Comparison of ENCODE assay signal across 8 mouse cellular contexts in genomic region chr2:167015382-167015718, GRCm38 (mm10). TPM values are rescaled to one million over a fixed set of nuclear protein-coding genes. Genes with fewer than 3 reads are reported as not detected.
DNase-seq lines count a peak whose midpoint lies in the region; ATAC-seq and TF ChIP-seq lines count a peak whose summit lies in the region.

No protein-coding gene starts in this region.

- DNase-seq in heart, adult 9 months (ENCODE audit: low spot score in 2 of 2): no peak
- DNase-seq in CH12.LX (ENCODE audit: extremely low read depth): no peak
- DNase-seq in forebrain, embryonic 14.5 days (ENCODE audit: low spot score): no peak
- no peak for DNase-seq in right cerebral cortex, postnatal 14 days
- DNase-seq in ovary, postnatal 14 days (ENCODE audit: low spot score): no peak
- DNase-seq in urinary bladder, postnatal 10 days (ENCODE audit: low spot score): no peak

- dilution Hi-C loops in CH12.LX (cut with MboI; ENCODE audit: extremely low pct_ligation_motif_present, extremely low pct_unique_long_range_greater_than_20kb, low sequenced_read_pairs): no loop called here

- peak; percentile 56 for ATAC-seq in heart, embryonic 11.5 days (replicated peaks; ENCODE audit: insufficient number of reproducible peaks, low FRiP score, low TSS enrichment)
- ATAC-seq in forebrain, embryonic 14.5 days: no peak; the same call in 1 of the 2 replicates
- ATAC-seq in liver, embryonic 16.5 days (ENCODE audit: low read depth): peak; percentile 65

- H3K9ac ChIP-seq in heart, embryonic 11.5 days (ENCODE audit: low read depth, low read length): peak overlapping the region; percentile 88
- H3K9ac ChIP-seq in CH12.LX (ENCODE audit: insufficient read depth, low read depth): peak overlapping the region; percentile 73
- H3K9ac ChIP-seq in forebrain, embryonic 14.5 days (ENCODE audit: low read length): peak overlapping the region; percentile 82
- peak overlapping the region; percentile 87 for H3K9ac ChIP-seq in liver, embryonic 16.5 days (ENCODE audit: low read depth, low read length)

- in situ Hi-C loops in CH12.LX (cut with MboI; ENCODE audit: low pct_ligation_motif_present, low pct_unique_long_range_greater_than_20kb, low sequenced_read_pairs): no loop called here

- H3K36me3 ChIP-seq in heart, embryonic 11.5 days (ENCODE audit: control insufficient read depth, insufficient read depth, low read length): peaks cover 16% of the 10 kb centered on the region
- peaks cover 27 to 36% of the 10 kb centered on the region in 2 experiments for H3K36me3 ChIP-seq in CH12.LX (replicated peaks in 1 of 2; ENCODE audit: control insufficient read depth in 1 of 2, insufficient read depth in 1 of 2, low read length in 1 of 2)
- peaks cover 23% of the 10 kb centered on the region for H3K36me3 ChIP-seq in forebrain, embryonic 14.5 days (ENCODE audit: control insufficient read depth, insufficient read depth, low read length)
- H3K36me3 ChIP-seq in liver, embryonic 16.5 days (ENCODE audit: control insufficient read depth, insufficient read depth): peaks cover 12% of the 10 kb centered on the region

- under 1% methylated on average over 21 of the region's 21 CpGs for WGBS in heart, embryonic 11.5 days (ENCODE audit: insufficient replicate concordance)
- WGBS in forebrain, embryonic 14.5 days: 0% methylated on average over 17 of the region's 21 CpGs
- WGBS in liver, embryonic 16.5 days (ENCODE audit: insufficient replicate concordance): 0% methylated on average over 21 of the region's 21 CpGs

- peaks cover 10% of the 10 kb centered on the region; the same call in 1 of the 2 replicates for H3K4me1 ChIP-seq in heart, embryonic 11.5 days (ENCODE audit: control insufficient read depth, insufficient read depth, low read length)
- peaks cover 9 to 18% of the 10 kb centered on the region in 2 experiments for H3K4me1 ChIP-seq in CH12.LX (ENCODE audit: control insufficient read depth in 1 of 2, insufficient read depth in 2 of 2)
- H3K4me1 ChIP-seq in forebrain, embryonic 14.5 days (ENCODE audit: control insufficient read depth, insufficient read depth, low read length): peaks cover 6% of the 10 kb centered on the region
- peaks cover 22% of the 10 kb centered on the region for H3K4me1 ChIP-seq in liver, embryonic 16.5 days (ENCODE audit: control insufficient read depth, low read depth, low read length)

- TF ChIP-seq RAD21 in CH12.LX (IDR thresholded peaks at IDR 0.05; ENCODE audit: low read depth, low read length): no peak

- peak overlapping the region; percentile 95 for H3K4me2 ChIP-seq in heart, embryonic 11.5 days
- peak overlapping the region; percentile 99 for H3K4me2 ChIP-seq in CH12.LX (ENCODE audit: insufficient read depth, low read depth, poor library complexity, severe bottlenecking)
- H3K4me2 ChIP-seq in forebrain, embryonic 14.5 days (ENCODE audit: low read length): peak overlapping the region; percentile 92
- H3K4me2 ChIP-seq in liver, embryonic 16.5 days (ENCODE audit: low read depth, low read length): peak overlapping the region; percentile 80

- H3K4me3 ChIP-seq in heart, embryonic 11.5 days (ENCODE audit: low read depth, low read length): peak overlapping the region; percentile 91
- H3K4me3 ChIP-seq in CH12.LX (replicated peaks in 1 of 3; ENCODE audit: low read depth in 2 of 3, low read length in 2 of 3, poor library complexity in 1 of 3): peak overlapping the region; percentile 69 to 99 (median 83)
- H3K4me3 ChIP-seq in forebrain, embryonic 14.5 days (ENCODE audit: low read depth, low read length): peak overlapping the region; percentile 79
- H3K4me3 ChIP-seq in liver, embryonic 16.5 days (ENCODE audit: low read depth, low read length): peak overlapping the region; percentile 94

- H3K27me3 ChIP-seq in heart, embryonic 11.5 days (ENCODE audit: control insufficient read depth, insufficient read depth, low read length): no peaks in the 10 kb centered on the region
- no peaks in the 10 kb centered on the region for H3K27me3 ChIP-seq in CH12.LX (replicated peaks)
- H3K27me3 ChIP-seq in forebrain, embryonic 14.5 days (replicated peaks; ENCODE audit: control insufficient read depth, insufficient read depth, low read length): no peaks in the 10 kb centered on the region
- no peaks in the 10 kb centered on the region for H3K27me3 ChIP-seq in liver, embryonic 16.5 days (ENCODE audit: control insufficient read depth, insufficient read depth, low read depth, low read length)

- peak overlapping the region; percentile 30; the same call in 1 of the 2 replicates for H3K27ac ChIP-seq in heart, embryonic 11.5 days (ENCODE audit: low read depth, low read length)
- no peak overlapping the region for H3K27ac ChIP-seq in CH12.LX (ENCODE audit: insufficient read depth, low read depth)
- 0 out of 2 replicates have a peak overlapping the region, but pooled peaks have one; percentile 30 for H3K27ac ChIP-seq in forebrain, embryonic 14.5 days (ENCODE audit: low read depth, low read length)
- peak overlapping the region; percentile 75 for H3K27ac ChIP-seq in liver, embryonic 16.5 days (ENCODE audit: low read length)

- peaks cover 28% of the 10 kb centered on the region for H3K79me2 ChIP-seq in CH12.LX (replicated peaks; ENCODE audit: control insufficient read depth, extremely low read depth, insufficient read depth, poor library complexity, severe bottlenecking)

- no peak for TF ChIP-seq EP300 in CH12.LX (IDR thresholded peaks at IDR 0.05; ENCODE audit: low read length)

- no peaks in the 10 kb centered on the region for H3K9me3 ChIP-seq in heart, embryonic 11.5 days (replicated peaks; ENCODE audit: control insufficient read depth, low read length)
- no peaks in the 10 kb centered on the region for H3K9me3 ChIP-seq in CH12.LX (replicated peaks; ENCODE audit: low read length)
- H3K9me3 ChIP-seq in forebrain, embryonic 14.5 days (replicated peaks; ENCODE audit: control insufficient read depth, low read length): no peaks in the 10 kb centered on the region
- no peaks in the 10 kb centered on the region for H3K9me3 ChIP-seq in liver, embryonic 16.5 days (replicated peaks; ENCODE audit: control insufficient read depth, low read length)

- no peak for TF ChIP-seq POLR2A in CH12.LX (IDR thresholded peaks at IDR 0.05; ENCODE audit: low read depth, low read length)

- no peak for TF ChIP-seq CTCF in CH12.LX (conservative IDR thresholded peaks at IDR 0.05 in 1 of 2, IDR thresholded peaks at IDR 0.05 in 1 of 2; ENCODE audit: low read depth in 2 of 2, low read length in 2 of 2)

TF ChIP-seq in CH12.LX, 34 proteins besides CTCF, POLR2A, EP300 and RAD21:
- TF ChIP-seq SIN3A (IDR thresholded peaks at IDR 0.05; ENCODE audit: low read length): peak; percentile 27; the same call in 1 of the 2 replicates
- TF ChIP-seq MYC (IDR thresholded peaks at IDR 0.05; ENCODE audit: low read depth, low read length): 0 out of 2 replicates have a peak, but pooled peaks have one; percentile 5
- no peak for TF ChIP-seq MEF2A (IDR thresholded peaks at IDR 0.05; ENCODE audit: borderline replicate concordance, low read depth, low read length)
- TF ChIP-seq MXI1 (IDR thresholded peaks at IDR 0.05; ENCODE audit: low read depth, low read length): peak; percentile 6; the same call in 1 of the 2 replicates
- no peak for TF ChIP-seq NELFE (IDR thresholded peaks at IDR 0.05; ENCODE audit: low read depth, low read length)
- TF ChIP-seq USF1 (IDR thresholded peaks at IDR 0.05; ENCODE audit: low read depth, low read length): no peak
- TF ChIP-seq MAFK (IDR thresholded peaks at IDR 0.05; ENCODE audit: insufficient replicate concordance, low read length): no peak

RNA-seq across cellular contexts. Expression of gene Ddx27, which starts 0.4 kb away (rescaled TPM):
- polyA plus RNA-seq in heart, embryonic 11.5 days (2014; fragmentation: Nextera tagmentation; extraction: Ambion mirVana): 29.3 and 30.6 TPM in 2 replicates
- total RNA-seq in CH12.LX (2012; rRNA removed) (157 and 186 TPM in 2 replicates), CH12.LX (2014; rRNA removed) (137 and 139 TPM in 2 replicates)
- polyA plus RNA-seq in CH12.LX (2012; ENCODE audit: insufficient read length, low read depth): 224 and 228 TPM in 2 replicates
- polyA plus RNA-seq in forebrain, embryonic 14.5 days (2014; fragmentation: Nextera tagmentation; extraction: Ambion mirVana): 23.2 and 27.8 TPM in 2 replicates
- 32.9 and 36.0 TPM in 2 replicates for polyA plus RNA-seq in liver, embryonic 16.5 days (2015; fragmentation: Nextera tagmentation; extraction: Ambion mirVana)

RNA-seq across cellular contexts. Expression of gene Stau1, which starts 19.3 kb away (rescaled TPM):
- polyA plus RNA-seq in heart, embryonic 11.5 days (2014; fragmentation: Nextera tagmentation; extraction: Ambion mirVana): 55.6 and 62.0 TPM in 2 replicates
- total RNA-seq in CH12.LX (2012; rRNA removed) (10.3 and 10.5 TPM in 2 replicates), CH12.LX (2014; rRNA removed) (6.9 and 8.0 TPM in 2 replicates)
- 30.7 and 36.2 TPM in 2 replicates for polyA plus RNA-seq in CH12.LX (2012; ENCODE audit: insufficient read length, low read depth)
- 81.7 and 102 TPM in 2 replicates for polyA plus RNA-seq in forebrain, embryonic 14.5 days (2014; fragmentation: Nextera tagmentation; extraction: Ambion mirVana)
- 27.7 and 29.6 TPM in 2 replicates for polyA plus RNA-seq in liver, embryonic 16.5 days (2015; fragmentation: Nextera tagmentation; extraction: Ambion mirVana)

RNA-seq across cellular contexts. Expression of gene Znfx1, which starts 47.5 kb away (rescaled TPM):
- 6.3 and 6.7 TPM in 2 replicates for polyA plus RNA-seq in heart, embryonic 11.5 days (2014; fragmentation: Nextera tagmentation; extraction: Ambion mirVana)
- total RNA-seq in CH12.LX (2012; rRNA removed) (8.1 and 9.0 TPM in 2 replicates), CH12.LX (2014; rRNA removed) (4.1 and 5.1 TPM in 2 replicates)
- 7.7 and 9.0 TPM in 2 replicates for polyA plus RNA-seq in CH12.LX (2012; ENCODE audit: insufficient read length, low read depth)
- polyA plus RNA-seq in forebrain, embryonic 14.5 days (2014; fragmentation: Nextera tagmentation; extraction: Ambion mirVana): 4.9 and 5.9 TPM in 2 replicates
- 10.2 and 11.8 TPM in 2 replicates for polyA plus RNA-seq in liver, embryonic 16.5 days (2015; fragmentation: Nextera tagmentation; extraction: Ambion mirVana)
